Mouse (Mus musculus): ENCODE measurements around the gene Rab4b. TPM values are rescaled to one million over a fixed set of nuclear protein-coding genes. Genes with fewer than 3 reads are reported as not detected.

The Rab4b gene
- polyA plus RNA-seq, 1 experiment from 2014 or later = 32.7 TPM

- Histone ChIP-seq H3K27ac (ENCODE audit: low read depth) (no peak overlapping the region), H3K9me3 (ENCODE audit: low read length) (no peaks in the 10 kb centered on the region), H3K9ac (replicated peaks) (no peak overlapping the region), H3K4me2 (ENCODE audit: low read depth, low read length) (no peak overlapping the region), H3K36me3 (replicated peaks; ENCODE audit: insufficient read depth, low read length) (no peaks in the 10 kb centered on the region), H3K4me1 (ENCODE audit: insufficient read depth) (no peaks in the 10 kb centered on the region; the same call in 1 of the 2 replicates), H3K4me3 (ENCODE audit: low read depth, low read length) (no peak overlapping the region), H3K27me3 (ENCODE audit: insufficient read depth, low read length) (no peaks in the 10 kb centered on the region)
- WGBS (ENCODE audit: insufficient replicate concordance) = 44% methylated on average over 12 of the region's 12 CpGs
- ATAC-seq (peak; percentile 67; the same call in 1 of the 2 replicates), DNase-seq (peak; percentile 78)
- no peak for TF ChIP-seq EP300 (IDR thresholded peaks at IDR 0.05; ENCODE audit: low read depth)
- no peak for TF ChIP-seq CTCF (IDR thresholded peaks at IDR 0.05; ENCODE audit: low read depth)
Measured at GRCm38 (mm10) chr7:27133156-27133555, 45.5 kb downstream of the Rab4b start.

- no peaks in the 10 kb centered on the region for H3K36me3 ChIP-seq (replicated peaks; ENCODE audit: insufficient read depth, low read length)
- no peak overlapping the region for H3K27ac ChIP-seq (ENCODE audit: low read depth)
- H3K27me3 ChIP-seq (ENCODE audit: insufficient read depth, low read length) = no peaks in the 10 kb centered on the region
- 18% methylated on average over 10 of the region's 10 CpGs for WGBS (ENCODE audit: insufficient replicate concordance)
- no peaks in the 10 kb centered on the region; the same call in 1 of the 2 replicates for H3K4me1 ChIP-seq (ENCODE audit: insufficient read depth)
- DNase-seq (peak; percentile 60), ATAC-seq (peak; percentile 18; the same call in 1 of the 2 replicates)
- H3K9me3 ChIP-seq (ENCODE audit: low read length) = no peaks in the 10 kb centered on the region
- TF ChIP-seq CTCF (IDR thresholded peaks at IDR 0.05; ENCODE audit: low read depth) (peak; percentile 62), EP300 (IDR thresholded peaks at IDR 0.05; ENCODE audit: low read depth) (no peak)
- H3K4me2 ChIP-seq (ENCODE audit: low read depth, low read length) = no peak overlapping the region
- H3K9ac ChIP-seq (replicated peaks) = no peak overlapping the region
- no peak overlapping the region for H3K4me3 ChIP-seq (ENCODE audit: low read depth, low read length)
Measured at GRCm38 (mm10) chr7:27132588-27132987, 46.1 kb downstream of the Rab4b start.

GRCm38 (mm10) chr7:27131387-27131786, 47.3 kb downstream of the Rab4b start:
- Histone ChIP-seq H3K9ac (replicated peaks) (no peak overlapping the region), H3K4me1 (ENCODE audit: insufficient read depth) (no peaks in the 10 kb centered on the region; the same call in 1 of the 2 replicates), H3K9me3 (ENCODE audit: low read length) (no peaks in the 10 kb centered on the region), H3K4me2 (ENCODE audit: low read depth, low read length) (no peak overlapping the region), H3K4me3 (ENCODE audit: low read depth, low read length) (no peak overlapping the region), H3K36me3 (replicated peaks; ENCODE audit: insufficient read depth, low read length) (no peaks in the 10 kb centered on the region), H3K27ac (ENCODE audit: low read depth) (no peak overlapping the region), H3K27me3 (ENCODE audit: insufficient read depth, low read length) (no peaks in the 10 kb centered on the region)
- ATAC-seq (no peak), DNase-seq (no peak)
- peak; percentile 38 for TF ChIP-seq CTCF (IDR thresholded peaks at IDR 0.05; ENCODE audit: low read depth)
- TF ChIP-seq EP300 (IDR thresholded peaks at IDR 0.05; ENCODE audit: low read depth) = no peak
- WGBS (ENCODE audit: insufficient replicate concordance) = 61% methylated on average over 2 of the region's 2 CpGs

GRCm38 (mm10) chr7:27130521-27131370, 48.0 kb downstream of the Rab4b start:
- Histone ChIP-seq H3K4me1 (ENCODE audit: insufficient read depth) (no peaks in the 10 kb centered on the region; the same call in 1 of the 2 replicates), H3K27me3 (ENCODE audit: insufficient read depth, low read length) (no peaks in the 10 kb centered on the region), H3K4me3 (ENCODE audit: low read depth, low read length) (no peak overlapping the region), H3K9me3 (ENCODE audit: low read length) (no peaks in the 10 kb centered on the region), H3K36me3 (replicated peaks; ENCODE audit: insufficient read depth, low read length) (no peaks in the 10 kb centered on the region), H3K27ac (ENCODE audit: low read depth) (no peak overlapping the region), H3K9ac (replicated peaks) (no peak overlapping the region), H3K4me2 (ENCODE audit: low read depth, low read length) (no peak overlapping the region)
- 82% methylated on average over 22 of the region's 22 CpGs for WGBS (ENCODE audit: insufficient replicate concordance)
- DNase-seq = no peak
- TF ChIP-seq CTCF (IDR thresholded peaks at IDR 0.05; ENCODE audit: low read depth) (no peak), EP300 (IDR thresholded peaks at IDR 0.05; ENCODE audit: low read depth) (no peak)
- no peak for ATAC-seq

GRCm38 (mm10) chr7:27129811-27130210, 48.9 kb downstream of the Rab4b start:
- Histone ChIP-seq H3K27ac (ENCODE audit: low read depth) (no peak overlapping the region), H3K4me1 (ENCODE audit: insufficient read depth) (no peaks in the 10 kb centered on the region; the same call in 1 of the 2 replicates), H3K36me3 (replicated peaks; ENCODE audit: insufficient read depth, low read length) (no peaks in the 10 kb centered on the region), H3K9ac (replicated peaks) (no peak overlapping the region), H3K27me3 (ENCODE audit: insufficient read depth, low read length) (no peaks in the 10 kb centered on the region), H3K9me3 (ENCODE audit: low read length) (no peaks in the 10 kb centered on the region), H3K4me2 (ENCODE audit: low read depth, low read length) (no peak overlapping the region), H3K4me3 (ENCODE audit: low read depth, low read length) (no peak overlapping the region)
- ATAC-seq (no peak), DNase-seq (no peak)
- TF ChIP-seq CTCF (IDR thresholded peaks at IDR 0.05; ENCODE audit: low read depth) (no peak), EP300 (IDR thresholded peaks at IDR 0.05; ENCODE audit: low read depth) (no peak)
- WGBS (ENCODE audit: insufficient replicate concordance) = 83% methylated on average over 12 of the region's 12 CpGs

- no peaks in the 10 kb centered on the region; the same call in 1 of the 2 replicates for H3K4me1 ChIP-seq (ENCODE audit: insufficient read depth)
- 80% methylated on average over 13 of the region's 13 CpGs for WGBS (ENCODE audit: insufficient replicate concordance)
- no peak overlapping the region for H3K9ac ChIP-seq (replicated peaks)
- no peaks in the 10 kb centered on the region for H3K9me3 ChIP-seq (ENCODE audit: low read length)
- no peak overlapping the region for H3K27ac ChIP-seq (ENCODE audit: low read depth)
- H3K36me3 ChIP-seq (replicated peaks; ENCODE audit: insufficient read depth, low read length) = no peaks in the 10 kb centered on the region
- TF ChIP-seq EP300 (IDR thresholded peaks at IDR 0.05; ENCODE audit: low read depth) (no peak), CTCF (IDR thresholded peaks at IDR 0.05; ENCODE audit: low read depth) (no peak)
- ATAC-seq (no peak), DNase-seq (no peak)
- H3K4me2 ChIP-seq (ENCODE audit: low read depth, low read length) = no peak overlapping the region
- H3K27me3 ChIP-seq (ENCODE audit: insufficient read depth, low read length) = no peaks in the 10 kb centered on the region
- H3K4me3 ChIP-seq (ENCODE audit: low read depth, low read length) = no peak overlapping the region
Measured at GRCm38 (mm10) chr7:27128946-27129345, 49.8 kb downstream of the Rab4b start.

Measured in liver, postnatal 0 days (tissue).